Mouse (Mus musculus) limb, embryonic 12.5 days (tissue): ENCODE results near the gene Ptk6. TPM values are rescaled to one million over a fixed set of nuclear protein-coding genes. Genes with fewer than 3 reads are reported as not detected.
A peak's percentile ranks its signal among the peaks of the same experiment; 100 is the strongest.

ENCODE experiments used
- ATAC-seq: fragments of 200-750 bp; cut with Nextera tagmentation; 2 replicates; pipeline ENCODE4 v1.8.0; 2017; ENCODE audit warnings: low read depth, moderate TSS enrichment; ENCODE audit not compliant: insufficient number of reproducible peaks, insufficient read depth, low FRiP score, low TSS enrichment
- H3K27ac ChIP-seq: fragments of 300-500 bp; sonication (generic); 2 replicates; pipeline ENCODE4 v1.5.1; 2016; ENCODE audit warnings: mild to moderate bottlenecking, moderate library complexity
- H3K27me3 ChIP-seq: fragments of 300-500 bp; sonication (generic); 2 replicates; pipeline ENCODE4 v1.6.1; 2016; ENCODE audit warnings: mild to moderate bottlenecking, moderate library complexity
- H3K36me3 ChIP-seq: fragments of 300-500 bp; sonication (generic); 2 replicates; pipeline ENCODE4 v1.6.1; 2016; ENCODE audit warnings: mild to moderate bottlenecking, moderate library complexity
- H3K4me1 ChIP-seq: fragments of 300-500 bp; sonication (generic); replicated peaks from 2 replicates; pipeline ENCODE4 v1.6.1; 2016
- H3K4me2 ChIP-seq: fragments of 300-500 bp; sonication (generic); 2 replicates; pipeline ENCODE4 v1.6.1; 2016; ENCODE audit warnings: mild to moderate bottlenecking, moderate library complexity
- H3K4me3 ChIP-seq: fragments of 300-500 bp; sonication (generic); replicated peaks from 2 replicates; pipeline ENCODE4 v1.5.1; 2016; ENCODE audit warnings: mild to moderate bottlenecking
- H3K9ac ChIP-seq: fragments of 300-500 bp; sonication (generic); replicated peaks from 2 replicates; pipeline ENCODE4 v1.6.1; 2016; ENCODE audit warnings: mild to moderate bottlenecking, moderate library complexity
- H3K9me3 ChIP-seq: fragments of 300-500 bp; sonication (generic); 2 replicates; pipeline ENCODE4 v1.6.1; 2016; ENCODE audit warnings: mild to moderate bottlenecking, moderate library complexity
- WGBS: fragments of 180-500 bp; shearing (Covaris S2); methylation state at CpG from one replicate; pipeline ENCODE4 v1.1.7; 2016; 5-methylcytosine and 5-hydroxymethylcytosine counted together
- polyA plus RNA-seq: library from polyadenylated mRNA; unstranded; fragments of >200 nt; fragmentation: Nextera tagmentation; extraction: Ambion mirVana; gene quantifications from 2 replicates; pipeline ENCODE4 v1.2.1, GENCODE M21; 2016

Gene Ptk6
- not detected in 2 replicates for polyA plus RNA-seq

GRCm38 (mm10) chr2:181202422-181202821 lies at the start of gene Ptk6:
TSS of gene Ptk6 (minus strand) at chr2:181202789.
- Histone ChIP-seq H3K36me3 (no peaks in the 10 kb centered on the region), H3K9me3 (no peaks in the 10 kb centered on the region), H3K4me1 (no peaks in the 10 kb centered on the region), H3K27ac (no peak within 1 kb of the TSS), H3K4me3 (no peak within 1 kb of the TSS), H3K9ac (no peak within 1 kb of the TSS), H3K4me2 (no peak within 1 kb of the TSS), H3K27me3 (no peaks in the 10 kb centered on the region)
- WGBS, result 87% methylated on average over 3 of the region's 3 CpGs
- no peak for ATAC-seq

- Histone ChIP-seq H3K9ac (no peak overlapping the region), H3K27ac (no peak overlapping the region), H3K4me3 (no peak overlapping the region), H3K4me2 (no peak overlapping the region), H3K27me3 (no peaks in the 10 kb centered on the region), H3K36me3 (peaks cover 67% of the 10 kb centered on the region), H3K4me1 (no peaks in the 10 kb centered on the region), H3K9me3 (no peaks in the 10 kb centered on the region)
- WGBS, result 93% methylated on average over 1 of the region's 1 CpGs
- no peak for ATAC-seq
Measured at GRCm38 (mm10) chr2:181251841-181252240, 49.3 kb upstream of the Ptk6 start.

GRCm38 (mm10) chr2:181249217-181249616 lies 46.6 kb upstream of the Ptk6 start:
- Histone ChIP-seq H3K27ac (no peak overlapping the region), H3K4me2 (no peak overlapping the region), H3K27me3 (no peaks in the 10 kb centered on the region), H3K36me3 (peaks cover 42% of the 10 kb centered on the region), H3K9ac (no peak overlapping the region), H3K4me1 (no peaks in the 10 kb centered on the region; the same call in 1 of the 2 replicates), H3K4me3 (no peak overlapping the region), H3K9me3 (no peaks in the 10 kb centered on the region)
- WGBS, result 91% methylated on average over 10 of the region's 10 CpGs
- no peak for ATAC-seq

GRCm38 (mm10) chr2:181245031-181245430 lies 42.4 kb upstream of the Ptk6 start:
- H3K4me1 ChIP-seq, result peaks cover 14% of the 10 kb centered on the region
- H3K4me3 ChIP-seq, result no peak overlapping the region
- H3K27ac ChIP-seq, result no peak overlapping the region
- H3K36me3 ChIP-seq, result 0 out of 2 replicates have a peak, but pooled peaks cover 2% of the 10 kb centered on the region
- no peak overlapping the region for H3K9ac ChIP-seq
- H3K9me3 ChIP-seq, result no peaks in the 10 kb centered on the region
- no peak overlapping the region for H3K4me2 ChIP-seq
- ATAC-seq, result no peak
- 44% methylated on average over 2 of the region's 2 CpGs for WGBS
- no peaks in the 10 kb centered on the region for H3K27me3 ChIP-seq

- no peak overlapping the region for H3K4me2 ChIP-seq
- no peaks in the 10 kb centered on the region for H3K36me3 ChIP-seq
- ATAC-seq, result no peak
- no peak overlapping the region for H3K9ac ChIP-seq
- 38% methylated on average over 11 of the region's 11 CpGs for WGBS
- H3K9me3 ChIP-seq, result no peaks in the 10 kb centered on the region
- H3K4me3 ChIP-seq, result no peak overlapping the region
- H3K4me1 ChIP-seq, result peaks cover 14% of the 10 kb centered on the region
- no peaks in the 10 kb centered on the region for H3K27me3 ChIP-seq
- H3K27ac ChIP-seq, result no peak overlapping the region
Measured at GRCm38 (mm10) chr2:181243706-181244394, 41.3 kb upstream of the Ptk6 start.

GRCm38 (mm10) chr2:181242314-181242665 lies 39.7 kb upstream of the Ptk6 start:
- WGBS, result 50% methylated on average over 3 of the region's 3 CpGs
- Histone ChIP-seq H3K9me3 (no peaks in the 10 kb centered on the region), H3K9ac (peak overlapping the region; percentile 50; the same call in 1 of the 2 replicates), H3K4me1 (peaks cover 14% of the 10 kb centered on the region), H3K4me3 (peak overlapping the region; percentile 48), H3K27me3 (no peaks in the 10 kb centered on the region), H3K27ac (no peak overlapping the region), H3K36me3 (0 out of 2 replicates have a peak, but pooled peaks cover 2% of the 10 kb centered on the region), H3K4me2 (peak overlapping the region; percentile 73)
- no peak for ATAC-seq

GRCm38 (mm10) chr2:181241602-181242313 lies 39.2 kb upstream of the Ptk6 start, which contains the start of gene Helz2:
TSS of gene Helz2 (minus strand) at chr2:181242027.
- Histone ChIP-seq H3K4me2 (peak within 1 kb of the TSS; percentile 73), H3K4me3 (peak within 1 kb of the TSS; percentile 48), H3K36me3 (0 out of 2 replicates have a peak, but pooled peaks cover 2% of the 10 kb centered on the region), H3K9ac (peak within 1 kb of the TSS; percentile 50), H3K4me1 (peaks cover 14% of the 10 kb centered on the region), H3K9me3 (no peaks in the 10 kb centered on the region), H3K27me3 (no peaks in the 10 kb centered on the region), H3K27ac (no peak within 1 kb of the TSS)
- 8% methylated on average over 15 of the region's 16 CpGs for WGBS
- ATAC-seq, result peak; percentile 64

GRCm38 (mm10) chr2:181240806-181241440 lies 38.3 kb upstream of the Ptk6 start:
- no peak for ATAC-seq
- Histone ChIP-seq H3K27ac (no peak overlapping the region), H3K36me3 (0 out of 2 replicates have a peak, but pooled peaks cover 2% of the 10 kb centered on the region), H3K4me2 (peak overlapping the region; percentile 73), H3K27me3 (no peaks in the 10 kb centered on the region), H3K9ac (peak overlapping the region; percentile 50; the same call in 1 of the 2 replicates), H3K9me3 (no peaks in the 10 kb centered on the region), H3K4me1 (peaks cover 14% of the 10 kb centered on the region), H3K4me3 (peak overlapping the region; percentile 48)
- WGBS, result 91% methylated on average over 13 of the region's 13 CpGs

GRCm38 (mm10) chr2:181239261-181239660 lies 36.7 kb upstream of the Ptk6 start:
- peaks cover 14% of the 10 kb centered on the region for H3K4me1 ChIP-seq
- no peak overlapping the region for H3K4me3 ChIP-seq
- no peaks in the 10 kb centered on the region for H3K27me3 ChIP-seq
- H3K27ac ChIP-seq, result no peak overlapping the region
- no peak overlapping the region for H3K9ac ChIP-seq
- 0 out of 2 replicates have a peak, but pooled peaks cover 2% of the 10 kb centered on the region for H3K36me3 ChIP-seq
- no peaks in the 10 kb centered on the region for H3K9me3 ChIP-seq
- WGBS, result 89% methylated on average over 9 of the region's 9 CpGs
- ATAC-seq, result no peak
- H3K4me2 ChIP-seq, result no peak overlapping the region

GRCm38 (mm10) chr2:181238861-181239260 lies 36.3 kb upstream of the Ptk6 start:
- Histone ChIP-seq H3K36me3 (0 out of 2 replicates have a peak, but pooled peaks cover 2% of the 10 kb centered on the region), H3K27me3 (no peaks in the 10 kb centered on the region), H3K4me2 (no peak overlapping the region), H3K9ac (no peak overlapping the region), H3K9me3 (no peaks in the 10 kb centered on the region), H3K4me1 (peaks cover 14% of the 10 kb centered on the region), H3K4me3 (no peak overlapping the region), H3K27ac (no peak overlapping the region)
- WGBS, result 87% methylated on average over 2 of the region's 2 CpGs
- no peak for ATAC-seq

- Histone ChIP-seq H3K36me3 (0 out of 2 replicates have a peak, but pooled peaks cover 4% of the 10 kb centered on the region), H3K4me3 (no peak overlapping the region), H3K27me3 (no peaks in the 10 kb centered on the region), H3K9ac (no peak overlapping the region), H3K9me3 (no peaks in the 10 kb centered on the region), H3K27ac (no peak overlapping the region), H3K4me1 (peaks cover 14% of the 10 kb centered on the region), H3K4me2 (no peak overlapping the region)
- no peak for ATAC-seq
- 83% methylated on average over 10 of the region's 10 CpGs for WGBS
Measured at GRCm38 (mm10) chr2:181238091-181238610, 35.6 kb upstream of the Ptk6 start.
